In the genomic region with DNA sequence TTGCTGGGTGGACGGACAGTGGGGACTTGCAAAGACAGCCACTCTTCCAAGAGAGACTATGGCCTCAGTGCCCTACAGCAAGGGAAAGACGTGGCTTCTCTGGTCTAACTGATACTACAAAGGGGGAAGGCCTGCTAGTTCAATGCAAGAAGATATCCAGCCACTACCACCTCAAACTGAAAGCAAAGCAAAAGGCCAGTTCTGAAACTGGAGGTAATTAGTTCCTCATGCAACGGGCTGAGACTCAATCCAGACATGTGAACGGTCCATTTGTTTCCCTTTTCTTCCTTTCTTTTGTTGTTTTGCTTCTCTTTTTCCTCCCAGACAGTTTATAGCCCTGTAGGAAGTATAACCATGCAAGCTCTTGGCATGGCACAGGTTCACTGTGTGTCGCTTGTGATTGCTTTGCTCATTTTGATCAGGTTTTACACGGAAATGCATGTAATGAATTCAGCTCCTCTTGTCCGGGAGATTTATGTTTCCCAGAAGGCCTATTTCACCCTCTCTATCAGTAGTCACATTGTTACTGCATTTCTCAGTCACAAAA, we compare ENCODE assay signal across 16 mouse cellular contexts.
DNase-seq lines count a peak whose midpoint lies in the region; ATAC-seq and TF ChIP-seq lines count a peak whose summit lies in the region.
"Had no signal": no experiment of that assay in that cellular context is flagged by ENCODE, and none has a peak within 500 bp of the region (broad histone marks: within the 10 kb centered on the region; RNA-seq: fewer than 3 reads in every experiment).

No protein-coding gene starts in this region.

- peaks cover 0 to 4% of the 10 kb centered on the region in 2 experiments; a peak in 1 of 4 replicates for H3K27me3 ChIP-seq in MEL (ENCODE audit: control insufficient read depth in 1 of 2, insufficient read depth in 2 of 2, low read length in 2 of 2)
- H3K27me3 ChIP-seq: liver, embryonic 15.5 days had no signal

- peak; percentile 72 for ATAC-seq in common myeloid progenitor, adult 5-6 weeks (replicated peaks; ENCODE audit: low read depth, poor library complexity, severe bottlenecking)
- ATAC-seq in granulocyte monocyte progenitor cell, adult 5-6 weeks (replicated peaks; ENCODE audit: poor library complexity, severe bottlenecking) = peak; percentile 96
- peak; percentile 90 for ATAC-seq in megakaryocyte progenitor cell, adult 5-6 weeks (replicated peaks; ENCODE audit: poor library complexity)
- ATAC-seq in CD4-positive, CD25-positive, alpha-beta regulatory T cell, adult 4 months = no peak

- no peaks in the 10 kb centered on the region for H3K9me3 ChIP-seq in MEL (replicated peaks; ENCODE audit: insufficient read depth, low read length)
- H3K9me3 ChIP-seq: liver, embryonic 15.5 days had no signal

- no peak for TF ChIP-seq RAD21 in MEL (IDR thresholded peaks at IDR 0.05; ENCODE audit: low read depth, low read length)

- no peak for TF ChIP-seq EP300 in MEL (IDR thresholded peaks at IDR 0.05; ENCODE audit: low read depth in 1 of 2, low read length in 2 of 2)

- H3K4me3 ChIP-seq in MEL (ENCODE audit: control insufficient read depth in 1 of 2, insufficient read depth in 1 of 2, low read depth in 2 of 2, low read length in 2 of 2) = peak overlapping the region in 1 of 2 experiments; percentile 1; a peak in 1 of 4 replicates
- H3K4me3 ChIP-seq: heart, adult 2 months; liver, embryonic 15.5 days had no signal

- DNase-seq in MEL (ENCODE audit: low read depth, low spot score) = peak; percentile 32
- no peak for DNase-seq in adrenal gland, adult 2 months
- no peak for DNase-seq in lung, postnatal 36 days
- DNase-seq: adrenal gland, postnatal 36 days; cerebellum, adult 2 months; heart, adult 2 months; heart, postnatal 14 days; kidney, postnatal 25 days; retina, postnatal 1 day; spleen, adult 18-20 months had no signal

- no peak overlapping the region for H3K9ac ChIP-seq in MEL (ENCODE audit: control insufficient read depth, low read depth, low read length, poor library complexity, severe bottlenecking)
- H3K9ac ChIP-seq: liver, embryonic 15.5 days had no signal

- H3K4me1 ChIP-seq in MEL (ENCODE audit: control insufficient read depth in 1 of 2, insufficient read depth in 2 of 2, low read length in 2 of 2) = no peaks in the 10 kb centered on the region
- H3K4me1 ChIP-seq: liver, embryonic 15.5 days had no signal

- no peak for TF ChIP-seq CTCF in MEL (IDR thresholded peaks at IDR 0.05 in 2 of 3, conservative IDR thresholded peaks at IDR 0.05 in 1 of 3; ENCODE audit: control insufficient read depth in 1 of 3, insufficient read depth in 1 of 3, low read depth in 2 of 3, low read length in 3 of 3, poor library complexity in 1 of 3, severe bottlenecking in 1 of 3)

- no peak overlapping the region for H3K27ac ChIP-seq in MEL (ENCODE audit: control insufficient read depth, low read depth, low read length)
- H3K27ac ChIP-seq: heart, adult 2 months; liver, embryonic 15.5 days; stomach, postnatal 0 days had no signal

- no peaks in the 10 kb centered on the region for H3K79me2 ChIP-seq in MEL (ENCODE audit: control insufficient read depth, insufficient read depth, low read length, poor library complexity)

- TF ChIP-seq POLR2A in MEL (IDR thresholded peaks at IDR 0.05; ENCODE audit: control insufficient read depth in 1 of 2, insufficient read depth in 1 of 2, low read depth in 1 of 2, low read length in 2 of 2, poor library complexity in 1 of 2) = no peak

- H3K36me3 ChIP-seq in MEL (ENCODE audit: control insufficient read depth in 1 of 2, insufficient read depth in 2 of 2, low read length in 2 of 2) = no peaks in the 10 kb centered on the region
- H3K36me3 ChIP-seq: liver, embryonic 15.5 days had no signal

TF ChIP-seq in MEL, 35 proteins besides CTCF, POLR2A, EP300 and RAD21:
- TF ChIP-seq MAX (IDR thresholded peaks at IDR 0.05; ENCODE audit: low read length) (no peak), GATA1 (IDR thresholded peaks at IDR 0.05; ENCODE audit: low read depth, low read length) (no peak), CHD1 (IDR thresholded peaks at IDR 0.05; ENCODE audit: low read depth, low read length) (no peak), ZKSCAN1 (IDR thresholded peaks at IDR 0.05; ENCODE audit: low read depth, low read length) (no peak), ZMIZ1 (IDR thresholded peaks at IDR 0.05; ENCODE audit: low read depth, low read length) (no peak), RCOR1 (IDR thresholded peaks at IDR 0.05; ENCODE audit: low read depth, low read length) (no peak), MEF2A (IDR thresholded peaks at IDR 0.05; ENCODE audit: extremely low read depth, insufficient replicate concordance, low read depth, low read length, poor library complexity, severe bottlenecking) (no peak), KAT2A (conservative IDR thresholded peaks at IDR 0.05; ENCODE audit: low read depth, low read length) (no peak), POLR2AphosphoS5 (IDR thresholded peaks at IDR 0.05; ENCODE audit: borderline replicate concordance, low read depth, low read length) (no peak), TAL1 (IDR thresholded peaks at IDR 0.05; ENCODE audit: low read length) (no peak), SIN3A (IDR thresholded peaks at IDR 0.05; ENCODE audit: low read length) (no peak), NRF1 (IDR thresholded peaks at IDR 0.05; ENCODE audit: insufficient read depth, low read depth, low read length, poor library complexity, severe bottlenecking) (no peak), UBTF (IDR thresholded peaks at IDR 0.05; ENCODE audit: borderline replicate concordance, insufficient read depth, low read depth, low read length) (no peak), TBP (IDR thresholded peaks at IDR 0.05; ENCODE audit: low read depth, low read length) (no peak), ETS1 (IDR thresholded peaks at IDR 0.05; ENCODE audit: low read depth, low read length) (no peak), HCFC1 (IDR thresholded peaks at IDR 0.05; ENCODE audit: low read depth, low read length) (no peak), MXI1 (IDR thresholded peaks at IDR 0.05; ENCODE audit: low read depth, low read length) (no peak), SMC3 (IDR thresholded peaks at IDR 0.05; ENCODE audit: low read depth, low read length) (no peak)
TF ChIP-seq in MEL: peak in this region for 0.
